Mouse (Mus musculus): ENCODE measurements at regions not wholly inside any gene's neighbourhood (a gene's known extent, or its start where the extent isn't known, plus 50 kb on each side); places are given as distances from the start of the nearest gene placed in this dataset.

- H3K27me3 ChIP-seq (ENCODE audit: control insufficient read depth, insufficient read depth, low read length): no peaks in the 10 kb centered on the region
- H3K27ac ChIP-seq (replicated peaks; ENCODE audit: low read depth, low read length): no peak overlapping the region
- 18% methylated on average over 5 of the region's 5 CpGs for WGBS
- H3K9me3 ChIP-seq (ENCODE audit: control insufficient read depth, low read length): no peaks in the 10 kb centered on the region
- no peak for DNase-seq (ENCODE audit: low spot score)
- no peak for ATAC-seq (ENCODE audit: insufficient number of reproducible peaks, low FRiP score, low TSS enrichment, low read depth)
- H3K36me3 ChIP-seq (ENCODE audit: control insufficient read depth, insufficient read depth, low read length): no peaks in the 10 kb centered on the region
- no peak overlapping the region for H3K4me2 ChIP-seq (ENCODE audit: low read depth, severe bottlenecking)
- no peaks in the 10 kb centered on the region for H3K4me1 ChIP-seq (ENCODE audit: control insufficient read depth, insufficient read depth, low read length)
- H3K4me3 ChIP-seq (ENCODE audit: low read depth, low read length): no peak overlapping the region
- no peak overlapping the region for H3K9ac ChIP-seq (ENCODE audit: low read length)
These were observed 78.4 kb upstream of the Nav3 start for GRCm38 (mm10) chr10:110534387-110534786.

- Histone ChIP-seq H3K27me3 (ENCODE audit: control insufficient read depth, insufficient read depth, low read length) (no peaks in the 10 kb centered on the region), H3K4me3 (ENCODE audit: low read depth, low read length) (no peak overlapping the region), H3K4me1 (ENCODE audit: control insufficient read depth, insufficient read depth, low read length) (no peaks in the 10 kb centered on the region), H3K4me2 (ENCODE audit: low read depth, severe bottlenecking) (no peak overlapping the region), H3K36me3 (ENCODE audit: control insufficient read depth, insufficient read depth, low read length) (no peaks in the 10 kb centered on the region), H3K9ac (ENCODE audit: low read length) (no peak overlapping the region), H3K27ac (replicated peaks; ENCODE audit: low read depth, low read length) (no peak overlapping the region), H3K9me3 (ENCODE audit: control insufficient read depth, low read length) (no peaks in the 10 kb centered on the region)
- 76% methylated on average over 6 of the region's 6 CpGs for WGBS
- no peak for ATAC-seq (ENCODE audit: insufficient number of reproducible peaks, low FRiP score, low TSS enrichment, low read depth)
- no peak for DNase-seq (ENCODE audit: low spot score)
These were observed 86.7 kb upstream of the Nav3 start for GRCm38 (mm10) chr10:110542712-110543111.

DNA sequence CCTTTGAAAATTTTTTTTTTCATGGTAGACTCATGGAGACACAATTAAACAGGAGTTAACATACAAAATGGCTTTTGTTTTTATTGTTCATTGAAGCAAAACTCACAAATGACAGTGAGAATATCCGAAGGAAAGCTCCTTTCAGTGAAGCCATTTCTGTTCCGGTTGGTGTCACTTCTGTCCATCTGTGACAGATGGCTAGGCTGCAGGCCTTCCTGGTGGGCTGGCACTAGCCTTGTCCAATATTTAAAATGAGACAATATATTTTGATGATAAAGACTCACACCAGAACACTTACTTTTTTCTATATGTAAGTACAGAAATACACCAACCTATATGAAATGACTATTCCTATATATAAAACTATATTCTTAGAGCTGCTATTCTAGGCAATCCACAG, 92.4 kb upstream of the Nav3 start:
- no peaks in the 10 kb centered on the region for H3K4me1 ChIP-seq (ENCODE audit: control insufficient read depth, insufficient read depth, low read length)
- no peak overlapping the region for H3K4me3 ChIP-seq (ENCODE audit: low read depth, low read length)
- no peaks in the 10 kb centered on the region for H3K9me3 ChIP-seq (ENCODE audit: control insufficient read depth, low read length)
- H3K27me3 ChIP-seq (ENCODE audit: control insufficient read depth, insufficient read depth, low read length): no peaks in the 10 kb centered on the region
- no peak overlapping the region for H3K4me2 ChIP-seq (ENCODE audit: low read depth, severe bottlenecking)
- H3K9ac ChIP-seq (ENCODE audit: low read length): no peak overlapping the region
- ATAC-seq (ENCODE audit: insufficient number of reproducible peaks, low FRiP score, low TSS enrichment, low read depth): no peak
- H3K27ac ChIP-seq (replicated peaks; ENCODE audit: low read depth, low read length): no peak overlapping the region
- H3K36me3 ChIP-seq (ENCODE audit: control insufficient read depth, insufficient read depth, low read length): no peaks in the 10 kb centered on the region
- 95% methylated on average over 2 of the region's 2 CpGs for WGBS
- no peak for DNase-seq (ENCODE audit: low spot score)

GRCm38 (mm10) chr10:110553954-110554353, 98.0 kb upstream of the Nav3 start:
- 76% methylated on average over 6 of the region's 6 CpGs for WGBS
- no peak overlapping the region for H3K27ac ChIP-seq (replicated peaks; ENCODE audit: low read depth, low read length)
- no peak overlapping the region for H3K4me3 ChIP-seq (ENCODE audit: low read depth, low read length)
- H3K9ac ChIP-seq (ENCODE audit: low read length): no peak overlapping the region
- H3K4me1 ChIP-seq (ENCODE audit: control insufficient read depth, insufficient read depth, low read length): no peaks in the 10 kb centered on the region
- no peak overlapping the region for H3K4me2 ChIP-seq (ENCODE audit: low read depth, severe bottlenecking)
- DNase-seq (ENCODE audit: low spot score) (no peak), ATAC-seq (ENCODE audit: insufficient number of reproducible peaks, low FRiP score, low TSS enrichment, low read depth) (no peak)
- H3K27me3 ChIP-seq (ENCODE audit: control insufficient read depth, insufficient read depth, low read length): no peaks in the 10 kb centered on the region
- no peaks in the 10 kb centered on the region for H3K9me3 ChIP-seq (ENCODE audit: control insufficient read depth, low read length)
- H3K36me3 ChIP-seq (ENCODE audit: control insufficient read depth, insufficient read depth, low read length): no peaks in the 10 kb centered on the region

- Histone ChIP-seq H3K4me3 (ENCODE audit: low read depth, low read length) (no peak overlapping the region), H3K9me3 (ENCODE audit: control insufficient read depth, low read length) (no peaks in the 10 kb centered on the region), H3K27me3 (ENCODE audit: control insufficient read depth, insufficient read depth, low read length) (no peaks in the 10 kb centered on the region), H3K4me2 (ENCODE audit: low read depth, severe bottlenecking) (no peak overlapping the region), H3K27ac (replicated peaks; ENCODE audit: low read depth, low read length) (no peak overlapping the region), H3K4me1 (ENCODE audit: control insufficient read depth, insufficient read depth, low read length) (no peaks in the 10 kb centered on the region), H3K9ac (ENCODE audit: low read length) (no peak overlapping the region), H3K36me3 (ENCODE audit: control insufficient read depth, insufficient read depth, low read length) (no peaks in the 10 kb centered on the region)
- 90% methylated on average over 1 of the region's 1 CpGs for WGBS
- no peak for DNase-seq (ENCODE audit: low spot score)
- ATAC-seq (ENCODE audit: insufficient number of reproducible peaks, low FRiP score, low TSS enrichment, low read depth): no peak
These were observed 100.4 kb upstream of the Nav3 start for GRCm38 (mm10) chr10:110556326-110556883.

DNA sequence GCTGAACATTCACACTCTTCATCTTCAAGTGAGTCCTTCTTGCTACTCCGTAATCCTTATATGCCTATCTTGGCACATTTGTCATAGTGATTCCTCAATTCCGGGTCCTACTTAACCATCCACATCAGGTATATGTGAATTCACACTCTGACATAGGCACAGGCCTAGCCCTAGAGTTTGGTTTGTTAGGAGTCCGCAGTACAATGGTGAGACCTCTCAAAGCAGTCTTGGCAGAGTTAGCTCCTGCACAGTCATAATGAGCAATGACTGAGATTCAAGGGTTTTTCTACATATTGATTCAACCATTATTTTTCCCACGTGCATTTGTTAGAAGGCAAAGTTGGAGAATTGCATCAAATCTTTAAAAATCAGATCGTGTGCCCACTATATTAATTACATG, 107.1 kb upstream of the Nav3 start:
- no peaks in the 10 kb centered on the region for H3K9me3 ChIP-seq (ENCODE audit: control insufficient read depth, low read length)
- no peaks in the 10 kb centered on the region for H3K27me3 ChIP-seq (ENCODE audit: control insufficient read depth, insufficient read depth, low read length)
- H3K4me3 ChIP-seq (ENCODE audit: low read depth, low read length): no peak overlapping the region
- no peak overlapping the region for H3K27ac ChIP-seq (replicated peaks; ENCODE audit: low read depth, low read length)
- DNase-seq (ENCODE audit: low spot score): no peak
- no peak overlapping the region for H3K4me2 ChIP-seq (ENCODE audit: low read depth, severe bottlenecking)
- no peak for ATAC-seq (ENCODE audit: insufficient number of reproducible peaks, low FRiP score, low TSS enrichment, low read depth)
- 90% methylated on average over 5 of the region's 5 CpGs for WGBS
- no peaks in the 10 kb centered on the region for H3K4me1 ChIP-seq (ENCODE audit: control insufficient read depth, insufficient read depth, low read length)
- no peak overlapping the region for H3K9ac ChIP-seq (ENCODE audit: low read length)
- no peaks in the 10 kb centered on the region for H3K36me3 ChIP-seq (ENCODE audit: control insufficient read depth, insufficient read depth, low read length)

- no peak for ATAC-seq (ENCODE audit: insufficient number of reproducible peaks, low FRiP score, low TSS enrichment, low read depth)
- 76% methylated on average over 1 of the region's 1 CpGs for WGBS
These were observed 107.6 kb upstream of the Nav3 start for GRCm38 (mm10) chr10:110563571-110563970.

DNA sequence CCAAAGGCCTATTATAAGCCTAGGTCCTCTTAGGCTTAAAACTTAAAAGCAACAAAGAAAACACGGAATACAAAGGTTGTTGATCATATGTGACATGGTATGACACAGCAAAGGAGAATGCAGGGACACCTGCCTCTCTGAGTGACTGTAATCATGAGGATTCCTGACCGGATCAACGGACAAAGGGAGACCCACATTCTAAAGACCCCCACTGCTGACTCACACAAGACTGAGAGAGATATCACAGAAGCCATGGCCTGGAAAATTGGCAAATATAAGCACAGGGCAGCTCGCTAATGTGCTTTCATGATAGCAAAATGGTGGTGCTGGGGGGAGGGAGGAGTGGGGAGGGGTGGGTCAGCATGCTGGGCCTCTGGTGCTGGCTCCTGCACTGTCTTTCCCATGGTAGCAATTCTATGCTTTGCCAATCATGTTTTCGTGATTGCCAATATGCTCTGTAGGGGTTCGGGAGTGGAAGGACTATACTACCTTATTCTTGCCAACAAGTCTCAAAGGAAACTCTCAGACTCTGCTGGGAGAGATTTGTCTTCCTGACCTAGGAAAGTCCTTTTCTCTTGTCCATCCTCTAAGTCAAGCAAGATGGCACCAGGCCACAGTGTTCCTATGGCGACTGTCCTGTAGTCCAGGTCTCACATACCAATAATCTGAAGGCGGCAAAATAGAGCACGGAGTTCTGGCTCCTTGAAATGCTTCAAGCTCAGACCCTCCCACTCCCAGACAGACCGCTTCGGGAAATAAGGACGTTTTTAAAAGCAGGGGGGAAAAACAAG, 110.5 kb upstream of the Nav3 start:
- no peak overlapping the region for H3K4me2 ChIP-seq (ENCODE audit: low read depth, severe bottlenecking)
- H3K4me1 ChIP-seq (ENCODE audit: control insufficient read depth, insufficient read depth, low read length): no peaks in the 10 kb centered on the region
- DNase-seq (ENCODE audit: low spot score): no peak
- H3K9ac ChIP-seq (ENCODE audit: low read length): no peak overlapping the region
- no peaks in the 10 kb centered on the region for H3K36me3 ChIP-seq (ENCODE audit: control insufficient read depth, insufficient read depth, low read length)
- no peak overlapping the region for H3K27ac ChIP-seq (replicated peaks; ENCODE audit: low read depth, low read length)
- H3K27me3 ChIP-seq (ENCODE audit: control insufficient read depth, insufficient read depth, low read length): no peaks in the 10 kb centered on the region
- WGBS: 90% methylated on average over 12 of the region's 12 CpGs
- no peaks in the 10 kb centered on the region for H3K9me3 ChIP-seq (ENCODE audit: control insufficient read depth, low read length)
- H3K4me3 ChIP-seq (ENCODE audit: low read depth, low read length): no peak overlapping the region
- no peak for ATAC-seq (ENCODE audit: insufficient number of reproducible peaks, low FRiP score, low TSS enrichment, low read depth)

More at GRCm38 (mm10) chr10:110563571-110563970, 107.6 kb upstream of the Nav3 start:
- DNase-seq (ENCODE audit: low spot score): no peak
- H3K27me3 ChIP-seq (ENCODE audit: control insufficient read depth, insufficient read depth, low read length): no peaks in the 10 kb centered on the region
- no peaks in the 10 kb centered on the region for H3K4me1 ChIP-seq (ENCODE audit: control insufficient read depth, insufficient read depth, low read length)
- H3K36me3 ChIP-seq (ENCODE audit: control insufficient read depth, insufficient read depth, low read length): no peaks in the 10 kb centered on the region
- no peak overlapping the region for H3K4me3 ChIP-seq (ENCODE audit: low read depth, low read length)
- H3K4me2 ChIP-seq (ENCODE audit: low read depth, severe bottlenecking): no peak overlapping the region
- no peak overlapping the region for H3K9ac ChIP-seq (ENCODE audit: low read length)
- no peaks in the 10 kb centered on the region for H3K9me3 ChIP-seq (ENCODE audit: control insufficient read depth, low read length)
- no peak overlapping the region for H3K27ac ChIP-seq (replicated peaks; ENCODE audit: low read depth, low read length)
